Mouse (Mus musculus): ENCODE results near the gene Olfr433.
"Not testable (repeated sequence)": the region's sequence is repeated elsewhere in the genome, so short reads cannot be mapped to it uniquely, and the experiment has no call there.

Gene Olfr433

DNA sequence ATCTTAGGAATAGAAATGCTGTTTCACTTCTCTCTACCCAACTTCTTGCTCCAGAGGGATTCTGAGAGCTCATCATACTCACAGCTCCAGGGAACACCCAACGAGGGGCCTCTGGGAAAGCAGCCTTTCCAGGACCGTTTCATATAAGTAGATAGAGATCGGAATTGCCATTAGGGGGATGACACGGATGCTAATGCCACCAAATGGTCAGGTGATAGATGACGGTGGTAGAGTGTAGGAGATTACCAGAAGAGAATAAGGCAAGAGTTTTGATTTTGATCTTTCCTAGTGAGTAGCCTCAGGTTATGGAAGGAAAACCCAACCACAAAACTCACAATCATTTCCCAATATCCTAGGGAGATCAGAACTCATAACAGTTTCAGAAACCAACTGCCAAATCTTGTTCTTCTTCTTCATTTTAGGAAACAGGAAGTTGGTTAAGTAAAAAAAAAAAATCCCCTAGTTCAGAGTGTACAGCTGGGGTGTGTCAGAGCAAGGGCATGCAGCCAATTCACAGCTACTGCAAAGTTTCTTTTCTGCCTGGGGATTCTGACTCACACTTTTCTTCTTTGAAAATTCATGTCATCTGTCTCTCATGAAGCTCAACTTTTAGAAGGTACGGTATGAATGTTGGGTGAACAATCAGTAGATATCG lies at the start of gene Olfr433:
TSS of gene Olfr433 (plus strand) at position 183 of the 655 bp plus-strand sequence.
- DNase-seq (ENCODE audit: low read depth, low spot score) = no peak

DNA sequence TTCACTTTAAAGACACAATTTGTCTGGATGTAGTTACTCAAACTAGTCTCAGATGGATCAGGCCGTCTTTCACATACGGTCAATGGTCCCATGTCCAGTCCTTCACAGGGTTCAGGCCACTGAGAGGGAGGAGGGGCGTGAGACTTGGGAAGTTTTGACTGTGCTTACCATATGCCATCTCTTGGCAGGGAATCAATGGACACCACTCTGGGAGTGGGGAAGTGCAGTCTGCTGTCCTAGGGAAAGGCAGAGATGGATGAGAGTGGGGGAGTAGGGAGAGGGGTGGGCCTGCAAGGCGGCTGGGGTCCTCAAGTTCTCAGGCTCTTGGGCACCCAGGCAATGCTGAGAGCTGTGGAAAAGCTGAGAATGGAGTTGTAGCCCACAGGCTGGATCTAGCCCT lies 45.5 kb upstream of the Olfr433 start:
- no peak for DNase-seq (ENCODE audit: low read depth, low spot score)

DNA sequence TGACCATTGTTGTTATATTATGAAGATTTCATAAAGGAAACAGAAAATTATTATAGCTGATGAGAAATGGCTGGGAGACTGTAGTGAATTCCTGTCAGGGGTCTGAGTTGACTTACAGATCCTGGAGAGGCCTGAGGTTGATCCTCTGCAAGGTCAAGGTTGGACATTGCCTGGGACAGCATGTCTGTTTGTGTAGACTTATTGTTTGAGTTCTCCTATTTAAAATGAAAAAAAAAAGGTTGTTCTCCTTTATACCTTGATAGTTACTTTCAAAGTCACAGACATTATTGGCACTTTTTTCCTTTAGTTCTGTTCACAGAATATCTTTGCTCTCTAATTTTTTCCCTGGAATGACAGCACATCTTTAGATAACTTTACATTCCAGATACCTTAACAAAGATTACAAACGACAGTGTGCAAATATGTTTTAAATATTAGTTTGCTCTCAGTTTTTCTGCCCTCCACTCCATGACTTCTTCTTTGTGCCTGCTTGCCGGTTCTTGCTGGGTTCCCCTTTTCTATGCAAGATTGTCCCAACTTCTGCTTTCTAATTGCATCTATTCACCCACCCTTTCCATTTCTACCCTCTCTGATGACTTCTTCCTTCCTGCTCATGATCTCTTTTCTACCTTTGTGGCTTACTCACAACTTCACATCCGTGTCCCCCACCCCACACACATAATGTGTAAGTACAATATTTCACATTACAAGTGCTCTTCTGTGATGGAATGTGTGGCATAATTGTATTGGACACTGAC lies 36.0 kb upstream of the Olfr433 start:
- not testable (repeated sequence) for DNase-seq (ENCODE audit: low read depth, low spot score)

DNA sequence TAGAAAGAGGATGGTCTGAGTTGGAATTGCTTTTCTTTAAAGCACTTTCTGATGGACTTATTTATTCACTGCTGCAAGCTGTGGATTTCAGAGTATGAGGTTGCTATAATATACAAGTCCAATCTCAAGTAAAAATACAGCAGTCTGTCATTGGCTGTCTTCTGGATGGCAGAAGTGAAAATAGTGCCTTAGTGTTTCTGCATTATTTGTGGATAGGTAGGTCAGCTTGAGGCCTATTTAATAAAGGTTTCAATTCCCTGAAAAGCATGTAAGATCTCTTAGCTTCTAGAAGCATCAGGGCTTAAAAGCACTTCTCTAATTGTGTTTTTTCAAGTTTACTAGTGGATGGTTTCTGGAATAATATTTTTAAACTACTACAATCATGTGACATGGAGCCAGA lies 33.5 kb upstream of the Olfr433 start:
- DNase-seq (ENCODE audit: low read depth, low spot score) = not testable (repeated sequence)

DNA sequence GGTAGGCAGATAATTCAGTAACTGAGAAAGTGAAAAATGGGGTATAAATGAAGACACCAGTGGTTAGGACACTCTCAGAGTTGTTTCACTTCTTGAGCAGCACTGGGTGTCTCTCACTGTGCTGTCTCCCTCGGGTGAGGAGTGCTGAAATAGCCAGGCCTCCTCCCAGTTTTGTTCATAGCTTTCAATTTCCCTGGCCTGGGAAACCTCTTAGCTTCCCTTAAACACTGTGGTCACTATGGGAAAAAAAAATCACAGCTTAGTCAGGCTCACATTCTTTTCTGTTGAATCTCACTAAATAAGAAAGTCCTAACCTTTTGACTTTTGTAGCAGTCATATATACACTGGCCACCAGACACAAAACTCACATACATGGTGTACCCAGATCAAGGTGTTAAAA lies 8.8 kb upstream of the Olfr433 start, which contains the start of gene Ifi205:
TSS of gene Ifi205 (minus strand) at position 113 of the 400 bp plus-strand sequence.
- no peak for DNase-seq (ENCODE audit: low read depth, low spot score)

DNA sequence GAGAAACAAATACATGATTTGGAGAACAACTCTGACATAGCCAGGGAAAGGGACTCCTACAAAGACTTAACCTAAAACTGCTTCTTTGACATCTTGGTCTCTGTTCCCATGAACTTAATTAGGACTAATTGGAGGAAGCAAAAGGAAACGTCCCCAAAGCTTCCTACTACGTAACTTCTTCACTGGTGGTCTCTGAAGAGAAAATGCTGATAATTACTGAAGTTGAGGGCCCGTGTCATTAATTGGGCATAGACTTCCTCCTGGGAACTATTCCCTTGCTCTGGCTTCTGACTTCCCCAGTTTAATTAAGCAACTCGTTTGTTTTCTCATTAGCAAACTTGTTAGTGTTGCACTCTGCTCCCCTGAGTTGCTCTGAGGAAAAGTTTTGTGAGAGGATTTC lies 4.7 kb upstream of the Olfr433 start:
- no peak for DNase-seq (ENCODE audit: low read depth, low spot score)

DNA sequence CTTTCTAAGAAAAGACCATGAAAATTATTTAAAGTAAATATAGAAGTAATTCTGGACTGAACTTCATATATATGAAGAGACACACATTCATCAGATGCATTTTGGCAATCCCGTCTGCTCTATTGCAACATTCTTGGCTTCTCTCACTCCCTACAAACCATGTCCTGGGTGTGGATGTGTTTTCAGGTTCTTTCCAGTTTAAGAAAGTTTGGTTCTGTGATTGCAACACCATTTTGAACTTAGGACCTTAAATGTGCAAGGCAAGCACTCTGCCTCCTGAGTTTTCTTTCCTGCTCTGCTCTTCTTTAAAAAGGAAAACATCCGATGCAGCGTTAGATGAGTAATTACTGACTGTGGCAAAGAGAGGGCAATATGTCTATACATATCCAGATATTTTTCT lies 2.0 kb upstream of the Olfr433 start:
- DNase-seq (ENCODE audit: low read depth, low spot score) = no peak

DNA sequence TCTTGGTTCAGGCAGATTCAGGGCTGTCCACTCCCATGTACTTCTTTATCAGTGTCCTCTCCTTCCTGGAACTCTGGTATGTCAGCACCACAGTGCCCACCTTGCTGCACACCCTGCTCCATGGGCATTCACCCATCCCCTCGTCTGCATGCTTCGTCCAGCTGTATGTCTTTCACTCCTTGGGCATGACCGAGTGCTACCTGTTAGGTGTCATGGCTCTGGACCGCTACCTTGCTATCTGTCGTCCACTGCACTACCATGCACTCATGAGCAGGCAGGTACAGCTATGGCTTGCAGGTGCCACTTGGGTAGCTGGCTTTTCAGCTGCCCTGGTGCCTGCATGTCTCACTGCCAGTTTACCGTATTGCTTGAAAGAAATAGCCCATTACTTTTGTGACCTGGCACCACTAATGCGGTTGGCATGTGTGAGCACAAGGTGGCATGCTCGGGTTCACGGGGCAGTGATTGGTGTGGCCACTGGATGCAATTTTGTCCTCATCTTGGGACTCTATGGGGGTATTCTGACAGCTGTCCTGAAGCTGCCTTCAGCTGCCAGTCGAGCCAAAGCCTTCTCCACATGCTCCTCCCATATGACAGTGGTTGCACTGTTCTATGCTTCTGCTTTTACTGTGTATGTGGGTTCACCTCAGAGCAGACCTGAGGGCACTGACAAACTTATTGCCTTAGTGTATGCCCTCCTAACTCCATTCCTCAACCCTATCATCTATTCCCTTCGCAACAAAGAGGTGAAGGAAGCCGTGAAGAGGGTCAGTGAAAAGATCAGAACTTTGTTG lies 1.8 kb downstream of the Olfr433 start:
- not testable (repeated sequence) for DNase-seq (ENCODE audit: low read depth, low spot score)

DNA sequence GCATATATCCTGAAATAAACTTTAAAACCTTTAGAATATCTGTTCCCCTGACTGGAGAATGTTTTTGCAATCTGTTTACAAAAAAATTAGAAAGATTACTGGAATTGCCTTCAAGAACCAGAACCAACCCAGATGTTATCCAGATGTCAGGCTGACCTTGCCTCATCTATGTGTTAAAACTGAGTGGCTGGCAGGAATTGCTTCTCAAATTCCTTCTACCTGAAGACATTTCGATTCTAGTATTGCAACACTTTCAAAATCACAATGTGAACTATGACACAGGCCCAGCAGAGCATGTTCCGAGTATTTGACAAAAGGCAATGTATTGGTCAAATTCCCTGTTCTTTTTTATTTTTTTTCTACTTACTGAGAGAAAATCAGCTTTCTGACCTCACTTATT lies 3.9 kb downstream of the Olfr433 start:
- no peak for DNase-seq (ENCODE audit: low read depth, low spot score)

DNA sequence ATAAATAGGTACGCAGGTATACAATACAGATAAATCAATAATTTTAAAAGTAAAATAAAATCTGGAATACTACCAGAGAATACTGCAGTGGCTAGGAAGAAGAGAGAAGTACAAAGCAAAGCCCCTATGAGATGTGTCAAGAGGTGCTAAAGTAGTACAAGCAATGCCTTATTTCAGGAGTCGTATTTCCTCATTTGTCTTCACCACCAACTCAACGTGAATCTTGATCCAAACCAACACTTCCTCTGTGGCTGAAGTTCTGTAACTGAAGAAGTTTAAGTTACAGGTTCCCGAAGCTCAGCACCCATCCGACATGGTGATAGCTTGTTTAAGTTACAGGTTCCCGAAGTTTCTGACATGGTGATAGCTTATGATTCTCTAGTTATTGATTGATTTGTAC lies 7.7 kb downstream of the Olfr433 start:
- not testable (repeated sequence) for DNase-seq (ENCODE audit: low read depth, low spot score)

DNA sequence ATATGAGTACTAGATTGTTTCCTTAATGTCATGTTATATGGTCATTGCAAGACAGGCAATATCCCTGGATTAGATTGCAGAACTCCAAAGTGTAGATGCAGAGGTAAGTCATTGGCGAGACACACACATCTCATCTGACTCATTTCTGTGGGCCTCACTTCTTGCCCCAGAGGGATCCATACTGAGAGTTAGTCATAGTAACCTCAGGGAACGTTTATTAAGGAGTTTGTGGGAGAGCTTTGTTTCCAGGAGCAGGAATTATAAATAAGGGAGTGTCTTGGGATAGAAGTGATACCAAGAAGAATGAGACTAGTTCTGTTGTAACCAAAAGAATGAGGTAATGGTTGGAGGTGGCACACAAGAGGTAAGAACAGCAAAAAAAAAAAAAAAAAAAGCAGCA lies 8.4 kb downstream of the Olfr433 start, which contains the start of gene Olfr432:
TSS of gene Olfr432 (plus strand) at position 313 of the 400 bp plus-strand sequence.
- DNase-seq (ENCODE audit: low read depth, low spot score) = no peak

DNA sequence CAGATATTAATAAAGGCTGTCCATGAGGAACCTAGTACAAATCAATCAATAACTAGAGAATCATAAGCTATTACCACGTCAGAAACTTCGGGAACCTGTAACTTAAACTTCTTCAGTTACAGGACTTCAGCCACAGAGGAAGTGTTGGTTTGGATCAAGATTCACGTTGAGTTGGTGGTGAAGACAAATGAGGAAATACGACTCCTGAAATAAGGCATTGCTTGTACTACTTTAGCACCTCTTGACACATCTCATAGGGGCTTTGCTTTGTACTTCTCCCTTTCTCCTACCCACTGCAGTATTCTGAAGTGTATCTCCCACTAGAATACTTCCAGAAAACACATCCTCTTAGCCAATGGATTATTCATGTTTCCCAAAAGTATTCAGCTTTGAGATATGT lies 8.9 kb downstream of the Olfr433 start:
- DNase-seq (ENCODE audit: low read depth, low spot score) = not testable (repeated sequence)

DNA sequence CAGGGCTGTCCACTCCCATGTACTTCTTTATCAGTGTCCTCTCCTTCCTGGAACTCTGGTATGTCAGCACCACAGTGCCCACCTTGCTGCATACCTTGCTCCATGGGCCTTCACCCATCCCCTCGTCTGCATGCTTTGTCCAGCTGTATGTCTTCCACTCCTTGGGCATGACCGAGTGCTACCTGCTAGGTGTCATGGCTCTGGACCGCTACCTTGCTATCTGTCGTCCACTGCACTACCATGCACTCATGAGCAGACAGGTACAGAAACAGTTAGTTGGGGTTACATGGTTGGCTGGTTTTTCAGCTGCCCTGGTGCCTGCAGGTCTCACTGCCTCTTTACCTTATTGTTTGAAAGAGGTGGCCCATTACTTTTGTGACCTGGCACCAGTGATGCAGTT lies 10.0 kb downstream of the Olfr433 start:
- DNase-seq (ENCODE audit: low read depth, low spot score) = no peak

DNA sequence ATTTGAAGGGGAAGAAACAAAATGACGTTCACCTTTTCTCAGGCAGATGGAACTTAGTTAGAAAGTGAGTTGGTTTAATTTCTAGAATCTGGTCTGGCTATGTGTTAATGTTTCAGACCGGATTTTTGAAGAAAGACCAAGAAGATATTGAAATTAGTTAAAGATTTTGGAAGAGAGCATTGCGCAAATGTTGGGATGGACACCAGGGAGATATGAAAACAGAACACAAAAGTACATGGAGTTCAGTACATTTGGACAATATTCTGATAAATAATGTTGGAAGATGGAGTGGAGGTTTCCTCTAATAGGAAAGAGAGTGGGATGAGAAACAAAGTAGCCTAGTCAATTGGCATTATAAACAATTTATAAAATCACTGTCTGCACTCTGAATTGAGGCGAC lies 11.0 kb downstream of the Olfr433 start:
- no peak for DNase-seq (ENCODE audit: low read depth, low spot score)

DNA sequence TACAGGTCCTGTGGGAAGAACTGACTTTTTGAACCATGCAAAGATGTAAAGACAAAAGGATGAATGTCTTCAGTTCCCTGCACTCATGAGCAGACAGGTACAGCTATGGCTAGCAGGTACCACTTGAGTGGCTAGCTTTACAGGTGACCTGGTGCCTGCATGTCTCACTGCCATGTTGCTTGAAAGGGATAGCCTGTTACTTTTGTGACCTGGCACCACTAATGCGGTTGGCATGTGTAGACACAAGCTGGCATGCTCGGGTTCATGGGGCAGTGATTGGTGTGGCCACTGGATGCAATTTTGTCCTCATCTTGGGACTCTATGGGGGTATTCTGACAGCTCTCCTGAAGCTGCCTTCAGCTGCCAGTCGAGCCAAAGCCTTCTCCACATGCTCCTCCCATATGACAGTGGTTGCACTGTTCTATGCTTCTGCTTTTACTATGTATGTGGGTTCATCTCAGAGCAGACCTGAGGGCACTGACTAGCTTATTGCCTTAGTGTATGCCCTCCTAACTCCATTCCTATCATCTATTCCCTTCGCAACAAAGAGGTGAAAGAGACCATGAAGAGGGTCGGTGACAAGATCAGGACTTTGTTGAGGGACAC lies 11.5 kb downstream of the Olfr433 start:
- DNase-seq (ENCODE audit: low read depth, low spot score) = no peak

DNA sequence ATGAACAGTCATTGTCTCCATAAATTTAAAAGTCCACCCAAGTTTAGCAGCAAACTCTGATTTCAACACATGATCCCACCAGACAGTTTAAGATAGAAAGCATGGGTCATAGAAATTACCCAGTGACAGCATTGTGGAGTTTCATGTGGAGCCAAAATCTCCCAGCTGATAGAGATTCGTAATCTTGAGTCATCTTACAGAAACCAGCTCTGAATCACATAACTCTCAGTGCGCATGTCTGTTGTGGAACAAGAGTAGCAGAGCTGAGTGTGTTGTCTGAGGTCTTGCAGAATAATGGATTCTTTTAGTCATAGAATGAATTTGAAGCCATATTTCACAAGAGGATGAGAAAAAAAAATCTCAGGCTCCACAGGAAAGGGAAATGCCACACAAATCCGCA lies 12.5 kb downstream of the Olfr433 start:
- DNase-seq (ENCODE audit: low read depth, low spot score) = no peak

DNA sequence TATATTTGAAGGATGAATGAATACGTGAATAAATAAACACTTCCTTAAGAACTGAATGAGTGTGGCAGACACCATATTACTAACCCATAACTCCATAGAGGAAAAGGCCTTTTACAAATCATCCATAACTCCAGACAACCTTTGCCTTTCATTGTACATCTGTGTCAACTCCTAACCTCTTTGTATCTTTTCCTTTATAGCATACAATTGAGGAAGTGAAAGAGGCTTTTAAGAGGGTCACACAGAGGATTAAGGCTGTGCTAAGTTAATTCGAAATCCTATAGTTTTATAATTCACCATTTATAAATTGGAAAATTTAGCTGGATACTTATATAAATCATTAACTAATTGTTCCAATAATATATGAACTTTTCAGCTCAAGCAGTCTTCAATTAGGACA lies 14.7 kb downstream of the Olfr433 start:
- DNase-seq (ENCODE audit: low read depth, low spot score) = no peak

DNA sequence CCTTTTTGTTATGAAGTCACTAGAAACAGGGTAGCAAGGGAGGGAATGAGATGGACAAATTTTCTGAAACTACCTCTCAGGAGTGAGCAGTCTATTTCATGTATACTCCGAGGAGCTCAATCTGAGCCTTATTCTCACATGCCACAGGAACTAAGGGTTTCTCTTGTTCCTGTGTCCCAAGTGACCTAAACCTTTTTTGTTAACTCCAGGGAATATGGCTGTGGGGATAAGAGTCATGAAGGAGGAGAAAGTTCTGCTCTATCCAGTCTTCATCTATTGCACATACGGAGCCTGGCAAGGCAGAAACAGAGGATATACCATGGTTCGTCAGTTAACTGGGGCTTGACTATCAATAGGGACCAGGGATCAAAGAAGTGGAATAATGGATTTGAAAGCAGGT lies 25.8 kb downstream of the Olfr433 start, which contains the start of gene Olfr430:
TSS of gene Olfr430 (plus strand) at position 301 of the 400 bp plus-strand sequence.
- no peak for DNase-seq (ENCODE audit: low read depth, low spot score)

DNA sequence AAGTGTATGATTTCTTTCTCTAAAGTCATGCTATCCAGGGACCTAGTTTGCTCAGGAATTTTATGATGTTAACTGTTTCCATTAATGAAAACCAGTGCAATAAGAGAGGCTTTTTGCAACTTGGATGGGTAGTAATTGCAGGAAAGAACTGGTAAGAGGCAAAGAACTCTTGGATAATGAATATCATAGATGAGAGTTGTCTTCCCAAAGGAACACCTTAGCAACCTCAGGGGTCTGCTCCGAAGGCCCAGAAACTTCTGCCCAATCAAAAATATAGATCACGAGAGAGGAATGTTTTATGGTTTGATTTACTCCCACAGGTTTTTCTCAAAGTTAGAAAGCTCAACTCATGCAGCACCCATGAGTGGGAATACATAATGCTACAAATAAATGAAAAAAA lies 43.5 kb downstream of the Olfr433 start, which contains the start of gene Olfr429:
TSS of gene Olfr429 (plus strand) at position 301 of the 400 bp plus-strand sequence.
- DNase-seq (ENCODE audit: low read depth, low spot score) = no peak
